Mouse (Mus musculus) skeletal muscle tissue, adult 2 months (tissue): ENCODE results near the gene F11r.
"Not testable (repeated sequence)": the region's sequence is repeated elsewhere in the genome, so short reads cannot be mapped to it uniquely, and the experiment has no call there.

ENCODE experiments used
- DNase-seq: peaks from one replicate; pipeline ENCODE4 v3.0.0-alpha.2; 2012; ENCODE audit warnings: low read depth, low spot score

F11r gene

GRCm38 (mm10) chr1:171470371-171470871 lies 33.1 kb downstream of the F11r start:
- no peak for DNase-seq

GRCm38 (mm10) chr1:171470896-171471295 lies 33.6 kb downstream of the F11r start:
- no peak for DNase-seq

GRCm38 (mm10) chr1:171471452-171471851 lies 34.1 kb downstream of the F11r start:
- DNase-seq = no peak

GRCm38 (mm10) chr1:171471941-171472340 lies 34.6 kb downstream of the F11r start:
- not testable (repeated sequence) for DNase-seq

- no peak for DNase-seq
Observed at GRCm38 (mm10) chr1:171473506-171473905, 36.2 kb downstream of the F11r start.

- no peak for DNase-seq
Observed at GRCm38 (mm10) chr1:171473920-171474640, 36.7 kb downstream of the F11r start.

- no peak for DNase-seq
Observed at GRCm38 (mm10) chr1:171477123-171477522, 39.8 kb downstream of the F11r start.

GRCm38 (mm10) chr1:171477758-171478545 lies 40.6 kb downstream of the F11r start:
- no peak for DNase-seq

- DNase-seq = no peak
Observed at GRCm38 (mm10) chr1:171478968-171479367, 41.6 kb downstream of the F11r start.

- DNase-seq = no peak
Observed at GRCm38 (mm10) chr1:171494241-171494640, 56.9 kb downstream of the F11r start.

- no peak for DNase-seq
Observed at GRCm38 (mm10) chr1:171495371-171495770, 58.0 kb downstream of the F11r start.

GRCm38 (mm10) chr1:171499856-171500255 lies 62.5 kb downstream of the F11r start:
- no peak for DNase-seq

GRCm38 (mm10) chr1:171501016-171501610 lies 63.8 kb downstream of the F11r start:
- no peak for DNase-seq

- no peak for DNase-seq
Observed at GRCm38 (mm10) chr1:171501636-171502080, 64.3 kb downstream of the F11r start.

GRCm38 (mm10) chr1:171502388-171503249 lies 65.3 kb downstream of the F11r start:
- DNase-seq = peak; percentile 52

GRCm38 (mm10) chr1:171503250-171503591 lies 65.9 kb downstream of the F11r start, which contains the start of gene Alyref2:
Gene Alyref2, plus strand, starts transcription at chr1:171503478.
- peak; percentile 95 for DNase-seq

- DNase-seq = peak; percentile 41
Observed at GRCm38 (mm10) chr1:171503592-171504291, 66.4 kb downstream of the F11r start.

- DNase-seq = no peak
Observed at GRCm38 (mm10) chr1:171504586-171504985, 67.3 kb downstream of the F11r start.

GRCm38 (mm10) chr1:171513234-171513633 lies 75.9 kb downstream of the F11r start:
- no peak for DNase-seq

- no peak for DNase-seq
Observed at GRCm38 (mm10) chr1:171513760-171514159, 76.4 kb downstream of the F11r start.
